Mouse (Mus musculus) ES-Bruce4 (cell line): ENCODE data around the gene Nudt5. TPM values are rescaled to one million over a fixed set of nuclear protein-coding genes. Genes with fewer than 3 reads are reported as not detected.

Source experiments
- H3K27ac ChIP-seq: 2 replicates; pipeline ENCODE4 v1.5.1; 2012; ENCODE audit warnings: low read length, inconsistent platforms; ENCODE audit not compliant: insufficient read depth
- H3K27me3 ChIP-seq: 2 replicates; pipeline ENCODE4 v1.6.1; 2012; ENCODE audit warnings: mild to moderate bottlenecking, low read length, inconsistent platforms; ENCODE audit not compliant: control insufficient read depth, poor library complexity, insufficient read depth, severe bottlenecking
- H3K36me3 ChIP-seq: 2 replicates; pipeline ENCODE4 v1.6.1; 2012; ENCODE audit warnings: inconsistent platforms, mild to moderate bottlenecking, low read length, moderate library complexity; ENCODE audit not compliant: control insufficient read depth, poor library complexity, insufficient read depth, severe bottlenecking
- H3K4me1 ChIP-seq: one replicate; pipeline ENCODE4 v1.8.1; 2011; ENCODE audit warnings: low read length; ENCODE audit not compliant: control insufficient read depth, insufficient read depth
- H3K4me3 ChIP-seq: 2 replicates; pipeline ENCODE4 v1.5.1; 2011; ENCODE audit warnings: low read depth, mild to moderate bottlenecking, low read length
- H3K9ac ChIP-seq: 2 replicates; pipeline ENCODE4 v1.6.1; 2012; ENCODE audit warnings: low read depth, mild to moderate bottlenecking, inconsistent platforms; ENCODE audit not compliant: poor library complexity, severe bottlenecking
- H3K9me3 ChIP-seq: replicated peaks from 2 replicates; pipeline ENCODE4 v1.6.1; 2012; ENCODE audit warnings: mild to moderate bottlenecking, low read length, inconsistent platforms; ENCODE audit not compliant: control insufficient read depth, poor library complexity, insufficient read depth, severe bottlenecking
- CTCF ChIP-seq: IDR thresholded peaks from one replicate; pipeline ENCODE4 v1.8.1; 2011; ENCODE audit warnings: low read depth, low read length
- EP300 ChIP-seq: IDR thresholded peaks from 2 replicates; pipeline ENCODE4 v1.6.1; 2011; ENCODE audit warnings: low read depth, low read length; ENCODE audit not compliant: insufficient read depth
- POLR2A ChIP-seq: IDR thresholded peaks from one replicate; pipeline ENCODE4 v1.8.1; 2011; ENCODE audit warnings: low read length; ENCODE audit not compliant: insufficient read depth
- polyA plus RNA-seq: library from polyadenylated mRNA; stranded (reverse); fragments of >200 nt; gene quantifications from 2 replicates; pipeline ENCODE4 v1.2.4, GENCODE M21; 2011; ENCODE audit warnings: low read depth; ENCODE audit not compliant: missing spikeins, insufficient read depth, insufficient read length

Nudt5 gene
- 112 and 123 TPM in 2 replicates for polyA plus RNA-seq

GRCm38 (mm10) chr2:5844873-5845631 is at the start of gene Nudt5, which contains the start of gene Cdc123:
Gene Nudt5, plus strand, starts transcription at chr2:5845019.
Gene Cdc123, minus strand, starts transcription at chr2:5845164.
- Histone ChIP-seq H3K4me3 (peak within 1 kb of the TSS; percentile 85), H3K4me1 (no peaks in the 10 kb centered on the region), H3K9ac (peak within 1 kb of the TSS; percentile 72)

DNA sequence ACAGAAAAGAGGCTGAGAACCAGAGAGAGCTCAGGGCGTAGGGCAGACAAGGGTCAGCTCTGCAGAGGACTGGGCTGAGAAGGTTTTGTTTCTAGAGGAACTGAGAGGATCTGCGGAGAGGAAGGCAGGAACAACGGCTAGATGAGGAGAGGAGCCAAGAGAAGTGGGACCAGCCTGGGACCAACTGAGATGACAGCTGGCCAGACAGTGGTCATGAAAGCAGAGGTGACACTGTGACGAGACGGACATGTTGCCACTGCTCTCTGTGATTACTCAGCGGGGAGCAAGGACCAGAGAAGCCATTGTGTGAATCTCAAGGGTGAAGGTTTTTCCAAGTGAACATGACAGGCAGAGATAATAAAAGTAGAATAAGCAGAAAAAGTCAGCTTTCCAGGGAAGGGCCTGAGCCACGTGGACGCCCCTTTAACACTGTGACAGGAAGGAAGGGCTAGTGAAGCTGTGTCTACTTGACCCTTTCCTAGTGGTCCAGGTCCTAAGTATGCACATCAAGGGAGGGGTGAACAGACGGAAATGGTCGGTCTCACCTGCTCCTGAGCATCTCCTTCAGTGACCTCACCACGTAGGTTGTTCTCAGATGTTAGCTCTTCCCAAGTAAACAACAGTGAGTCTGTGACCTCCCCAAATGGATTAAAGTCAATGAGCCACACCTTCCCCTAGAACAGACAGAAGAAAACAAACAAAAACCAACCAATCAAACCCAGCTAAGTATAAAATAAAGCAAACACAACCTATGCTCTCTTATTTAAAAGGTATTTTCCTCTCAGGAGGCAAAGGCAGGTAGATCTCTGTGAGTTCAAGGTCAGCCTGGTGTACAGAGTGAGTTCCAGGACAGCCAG is 46.8 kb upstream of the Nudt5 start:
- Histone ChIP-seq H3K27me3 (no peaks in the 10 kb centered on the region), H3K9ac (no peak overlapping the region), H3K4me3 (no peak overlapping the region), H3K4me1 (peaks cover 3% of the 10 kb centered on the region), H3K9me3 (no peaks in the 10 kb centered on the region), H3K36me3 (peaks cover 2% of the 10 kb centered on the region; the same call in 1 of the 2 replicates), H3K27ac (no peak overlapping the region)
- TF ChIP-seq EP300 (no peak), CTCF (no peak), POLR2A (no peak)

More at GRCm38 (mm10) chr2:5844873-5845631, at the start of gene Nudt5, which contains the start of gene Cdc123:
- TF ChIP-seq POLR2A (no peak), CTCF (peak; percentile 44)
- Histone ChIP-seq H3K9me3 (no peaks in the 10 kb centered on the region), H3K27me3 (no peaks in the 10 kb centered on the region), H3K27ac (peak within 1 kb of the TSS; percentile 63; the same call in 1 of the 2 replicates), H3K36me3 (peaks cover 12% of the 10 kb centered on the region; the same call in 1 of the 2 replicates)

GRCm38 (mm10) chr2:5801182-5801640 is 43.6 kb upstream of the Nudt5 start:
- Histone ChIP-seq H3K4me1 (peaks cover 3% of the 10 kb centered on the region), H3K27ac (no peak overlapping the region), H3K9ac (no peak overlapping the region), H3K9me3 (no peaks in the 10 kb centered on the region), H3K4me3 (no peak overlapping the region), H3K36me3 (peaks cover 3% of the 10 kb centered on the region), H3K27me3 (no peaks in the 10 kb centered on the region)
- no peak for TF ChIP-seq CTCF
- TF ChIP-seq EP300 = no peak
- TF ChIP-seq POLR2A = no peak

DNA sequence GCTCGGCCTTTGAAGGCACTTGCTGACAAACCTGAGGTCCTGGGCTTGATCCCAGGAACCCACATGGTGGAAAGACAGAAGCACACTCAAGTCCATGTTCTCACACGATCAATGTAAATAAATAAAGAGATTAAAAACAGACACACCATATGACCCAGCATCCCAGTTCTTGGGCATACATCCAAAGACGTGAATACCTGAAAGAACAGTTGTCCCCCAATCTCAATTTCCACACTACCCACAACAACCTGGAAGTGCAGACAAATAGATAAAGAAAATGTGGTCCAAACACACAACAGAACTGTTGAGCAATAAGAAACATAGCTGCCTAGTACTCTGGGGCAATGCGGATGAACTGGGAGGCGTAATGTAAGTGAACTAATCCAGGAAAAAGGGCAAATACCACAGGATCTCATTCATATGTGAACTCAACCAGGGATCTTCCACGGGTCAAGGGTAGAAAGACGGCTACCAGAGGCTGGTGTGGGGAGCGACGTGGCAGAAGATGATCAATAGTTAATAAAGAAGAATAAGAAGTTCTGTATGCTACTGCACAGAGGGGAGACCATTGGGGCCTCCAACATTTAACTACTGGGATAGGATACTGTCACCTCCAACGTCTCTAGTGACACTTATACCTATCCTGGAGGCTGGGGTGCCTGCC is 42.8 kb upstream of the Nudt5 start:
- no peak overlapping the region for H3K4me3 ChIP-seq
- no peaks in the 10 kb centered on the region for H3K9me3 ChIP-seq
- peaks cover 3% of the 10 kb centered on the region for H3K4me1 ChIP-seq
- H3K36me3 ChIP-seq = peaks cover 3% of the 10 kb centered on the region
- no peak overlapping the region for H3K27ac ChIP-seq
- H3K9ac ChIP-seq = no peak overlapping the region
- no peak for TF ChIP-seq POLR2A
- TF ChIP-seq EP300 = no peak
- TF ChIP-seq CTCF = no peak
- H3K27me3 ChIP-seq = no peaks in the 10 kb centered on the region

- no peak overlapping the region for H3K9ac ChIP-seq
- no peak overlapping the region for H3K4me3 ChIP-seq
- no peak for TF ChIP-seq EP300
- no peak for TF ChIP-seq CTCF
- no peak for TF ChIP-seq POLR2A
- H3K27ac ChIP-seq = no peak overlapping the region
- peaks cover 3% of the 10 kb centered on the region for H3K36me3 ChIP-seq
- H3K4me1 ChIP-seq = peaks cover 1% of the 10 kb centered on the region
- H3K9me3 ChIP-seq = no peaks in the 10 kb centered on the region
- H3K27me3 ChIP-seq = no peaks in the 10 kb centered on the region
Measured at GRCm38 (mm10) chr2:5804440-5805045, 40.3 kb upstream of the Nudt5 start.
